Mouse (Mus musculus) natural killer cell, adult 2 months (primary cell): ENCODE results near the gene Ftcd.
A peak's percentile ranks its signal among the peaks of the same experiment; 100 is the strongest.

Source experiments
- DNase-seq, 2 experiments: peaks; one replicate each; pipeline ENCODE4 v3.0.0; 2022; ENCODE audit warnings: low spot score in 2 of 2

Ftcd gene

DNA sequence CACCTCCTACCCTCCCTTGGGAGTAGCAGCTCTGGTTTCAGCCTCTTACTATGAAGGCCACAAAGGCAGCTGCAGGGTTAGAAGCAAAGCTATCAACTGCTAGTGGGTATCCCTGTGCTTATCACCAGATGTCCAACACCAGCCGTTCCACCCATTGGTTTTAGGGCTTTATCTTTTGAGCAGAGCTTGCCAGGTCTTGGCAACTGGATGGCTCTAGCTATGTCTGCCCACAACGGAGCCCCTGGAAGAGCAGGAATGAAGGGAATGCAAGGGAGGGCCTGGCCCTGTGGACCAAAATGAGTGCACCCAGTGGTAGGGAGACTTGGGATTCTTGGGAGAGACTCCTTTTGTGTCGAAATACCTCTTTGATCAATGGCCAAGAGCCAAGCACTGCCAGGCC is 27.2 kb downstream of the Ftcd start:
- DNase-seq: no peak

GRCm38 (mm10) chr10:76612473-76612872 is 37.0 kb downstream of the Ftcd start:
- DNase-seq: no peak

GRCm38 (mm10) chr10:76622411-76622810 is 47.0 kb downstream of the Ftcd start:
- DNase-seq: no peak

DNA sequence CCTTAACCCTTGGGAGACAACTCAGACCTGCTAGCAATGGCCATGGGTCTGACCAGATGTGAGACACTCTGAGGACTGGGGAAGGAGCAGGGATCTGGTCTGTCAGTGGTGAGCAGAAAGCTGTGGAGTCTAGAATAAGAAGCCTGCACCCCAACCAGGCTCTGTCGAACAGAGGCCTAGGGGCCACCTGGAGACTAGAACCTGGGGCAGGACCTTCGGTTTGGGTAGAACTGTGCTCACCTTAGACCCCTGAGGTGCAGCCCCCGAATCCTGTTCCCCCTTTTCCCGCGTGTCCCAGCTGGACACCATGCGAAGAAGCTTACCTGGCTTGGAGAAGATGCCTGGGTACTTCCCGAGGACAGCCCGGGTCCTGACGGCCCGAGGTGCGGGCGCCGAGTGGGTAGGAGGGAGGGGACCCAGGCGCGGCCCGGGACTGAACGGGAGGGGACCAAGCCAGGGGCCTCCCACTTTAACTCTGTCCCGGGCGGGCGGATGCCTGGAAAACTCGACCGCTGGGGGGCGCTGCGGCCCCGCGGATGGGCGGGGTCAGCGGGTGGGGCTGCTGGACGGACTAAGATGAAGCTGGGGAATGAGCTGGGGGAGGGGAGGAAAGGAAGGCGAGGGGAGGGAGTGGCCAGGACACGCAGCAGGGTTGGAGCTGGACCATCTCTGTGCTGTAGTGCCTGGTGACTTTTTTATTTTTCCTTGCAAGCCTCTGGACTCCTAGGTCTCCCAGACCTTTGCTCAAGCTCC is 47.7 kb downstream of the Ftcd start, which contains the start of gene Col6a2:
Col6a2 (minus strand) TSS at position 703 of the 753 bp plus-strand sequence.
- peak in 1 of 2 experiments; percentile 10 for DNase-seq

- DNase-seq: no peak
Observed at GRCm38 (mm10) chr10:76623734-76624133, 48.3 kb downstream of the Ftcd start.

GRCm38 (mm10) chr10:76624903-76625302 is 49.5 kb downstream of the Ftcd start:
- no peak for DNase-seq

DNA sequence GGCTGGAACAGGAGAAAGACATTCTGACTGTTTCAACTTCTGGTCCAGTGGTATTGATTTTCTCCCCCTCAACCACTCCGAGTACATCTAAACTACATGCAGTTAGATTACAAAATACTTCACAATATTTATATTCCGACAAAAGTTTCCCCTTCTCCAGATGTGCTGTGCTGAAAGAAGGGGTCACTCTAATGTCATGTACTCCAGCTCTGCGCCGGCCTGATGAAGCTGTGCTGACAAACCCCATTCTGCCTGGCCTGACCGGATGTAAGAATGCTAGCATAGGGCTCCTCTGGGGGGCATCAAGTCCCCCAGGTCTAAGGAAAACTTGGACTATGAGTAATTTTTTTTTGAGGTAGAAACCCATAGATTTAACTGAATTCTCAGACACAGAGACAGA is 52.3 kb downstream of the Ftcd start:
- DNase-seq: no peak

DNA sequence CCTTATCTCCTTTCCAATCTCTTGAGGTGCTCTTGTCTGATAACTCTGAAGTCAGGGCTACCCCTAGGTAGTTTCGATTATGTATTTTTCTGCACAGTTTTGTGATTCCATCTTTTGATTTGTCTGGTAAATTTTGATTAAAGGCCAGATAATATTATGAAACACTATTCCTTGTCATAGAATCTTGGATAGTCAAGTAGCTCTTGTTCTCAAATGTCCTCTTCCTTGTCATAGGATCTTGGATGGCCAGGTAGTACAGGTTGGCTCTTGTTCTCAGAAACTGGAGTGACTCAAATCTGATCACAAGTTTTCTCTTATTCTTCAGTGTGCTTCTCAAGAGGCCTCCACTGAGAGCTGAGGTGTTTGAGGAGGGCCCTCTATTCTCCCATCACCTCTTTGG is 55.2 kb downstream of the Ftcd start:
- no peak for DNase-seq

DNA sequence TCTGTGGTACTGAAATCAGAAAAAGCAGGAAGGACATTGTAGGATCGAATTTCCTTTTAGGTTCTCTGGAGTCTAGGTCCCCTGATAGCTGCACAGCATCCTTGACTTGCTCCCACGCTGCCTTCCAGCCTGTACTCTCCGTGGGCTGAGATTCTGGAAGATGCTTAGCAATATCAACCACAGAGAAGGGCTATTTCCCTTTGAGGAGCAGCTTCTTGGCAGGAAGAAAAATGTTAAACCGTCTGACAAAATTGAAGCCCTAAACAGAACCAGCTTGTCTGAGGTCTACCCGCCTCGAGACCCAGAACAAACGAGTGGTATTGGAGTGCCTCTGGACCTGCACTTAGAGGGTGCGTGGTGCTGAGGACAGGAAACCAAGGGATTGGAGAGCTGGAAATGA is 57.2 kb downstream of the Ftcd start:
- no peak for DNase-seq

DNA sequence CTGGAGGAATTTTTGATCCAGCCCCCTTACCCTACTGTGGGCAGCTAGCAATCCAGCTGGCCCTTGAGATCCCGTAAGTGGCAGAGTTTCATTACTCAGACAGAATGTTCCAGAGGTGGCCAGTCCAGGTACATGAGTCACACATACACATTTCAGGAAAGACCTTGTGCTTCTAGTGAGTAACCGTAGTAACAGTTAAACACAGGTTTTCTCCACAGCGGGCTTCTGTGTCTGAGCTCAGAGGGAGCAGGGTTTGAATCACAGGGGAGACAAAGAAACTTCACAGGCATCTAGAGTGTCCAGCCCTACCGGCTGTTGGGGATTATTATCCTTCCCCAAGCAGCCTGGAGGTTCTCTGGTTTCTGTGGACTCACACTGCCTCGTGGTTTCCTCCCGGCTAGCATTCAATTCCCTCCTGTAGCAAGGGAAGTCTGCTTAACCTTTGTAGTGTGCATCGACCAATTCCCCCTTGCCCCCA is 58.7 kb downstream of the Ftcd start:
- no peak for DNase-seq

DNA sequence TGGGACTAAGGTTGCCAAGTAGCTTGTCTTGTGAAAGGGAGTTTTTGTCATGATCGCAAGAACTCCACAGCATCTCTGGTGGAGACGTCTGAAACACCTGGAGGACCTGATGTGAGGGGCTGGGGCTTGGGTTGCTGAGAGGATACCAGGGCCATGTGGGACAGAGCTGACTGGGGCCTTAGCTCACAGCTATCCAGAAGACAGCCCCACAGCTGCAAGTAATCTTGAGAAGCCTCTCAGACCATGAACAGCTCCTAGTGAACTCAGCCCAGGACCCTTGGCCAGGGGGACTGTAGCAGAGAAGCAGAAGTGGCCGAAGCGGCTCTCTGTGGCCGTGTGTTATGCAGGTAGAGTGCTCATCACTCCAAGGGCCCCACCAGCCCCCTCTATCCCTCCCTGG is 59.1 kb downstream of the Ftcd start:
- no peak for DNase-seq

- DNase-seq: no peak
Observed at GRCm38 (mm10) chr10:76636026-76636425, 60.6 kb downstream of the Ftcd start.

GRCm38 (mm10) chr10:76636601-76637000 is 61.2 kb downstream of the Ftcd start:
- no peak for DNase-seq
